17 mouse cellular contexts compared by ENCODE assay signal in the genomic region with DNA sequence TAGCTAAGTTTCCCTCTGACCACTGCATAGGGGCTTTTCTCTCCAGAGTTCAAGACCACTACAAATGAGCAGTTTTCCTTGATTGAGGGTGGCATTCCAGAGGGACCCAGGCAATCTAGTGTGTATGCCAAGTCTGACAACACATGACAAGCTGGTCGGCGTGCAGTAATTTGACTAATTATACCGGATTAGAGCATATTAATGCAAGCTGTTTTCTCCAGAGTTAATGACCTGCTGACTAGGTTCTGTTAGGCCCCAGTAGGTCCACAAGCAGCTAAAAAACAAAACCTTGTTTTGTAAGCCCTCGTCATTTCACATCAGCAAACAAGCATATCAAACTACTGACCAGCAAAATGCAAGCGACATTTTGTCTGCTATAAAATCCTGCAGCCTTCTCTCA. TPM values are rescaled to one million over a fixed set of nuclear protein-coding genes. Genes with fewer than 3 reads are reported as not detected.
DNase-seq lines count a peak whose midpoint lies in the region; ATAC-seq and TF ChIP-seq lines count a peak whose summit lies in the region.
"Had no signal": no experiment of that assay in that cellular context is flagged by ENCODE, and none has a peak within 500 bp of the region (broad histone marks: within the 10 kb centered on the region; RNA-seq: fewer than 3 reads in every experiment).

No protein-coding gene starts in this region.

- no peaks in the 10 kb centered on the region for H3K36me3 ChIP-seq in forebrain, embryonic 13.5 days (ENCODE audit: poor library complexity, severe bottlenecking)
- no peaks in the 10 kb centered on the region for H3K36me3 ChIP-seq in forebrain, embryonic 11.5 days (ENCODE audit: control insufficient read depth, insufficient read depth, low read length)
- no peaks in the 10 kb centered on the region for H3K36me3 ChIP-seq in midbrain, embryonic 13.5 days
- H3K36me3 ChIP-seq in midbrain, embryonic 11.5 days (ENCODE audit: control insufficient read depth, insufficient read depth, low read length): no peaks in the 10 kb centered on the region
- no peaks in the 10 kb centered on the region for H3K36me3 ChIP-seq in hindbrain, postnatal 0 days (ENCODE audit: insufficient read depth, low read length)
- H3K36me3 ChIP-seq: limb, embryonic 15.5 days had no signal

- H3K9ac ChIP-seq in forebrain, embryonic 13.5 days: no peak overlapping the region
- no peak overlapping the region for H3K9ac ChIP-seq in forebrain, embryonic 11.5 days (ENCODE audit: low read length)
- peak overlapping the region; percentile 24; the same call in 1 of the 2 replicates for H3K9ac ChIP-seq in midbrain, embryonic 13.5 days (replicated peaks)
- no peak overlapping the region for H3K9ac ChIP-seq in midbrain, embryonic 11.5 days (ENCODE audit: low read length)
- 0 out of 2 replicates have a peak overlapping the region, but pooled peaks have one; percentile 24 for H3K9ac ChIP-seq in hindbrain, postnatal 0 days (replicated peaks; ENCODE audit: low read length)
- H3K9ac ChIP-seq: limb, embryonic 15.5 days had no signal

- H3K4me3 ChIP-seq in forebrain, embryonic 13.5 days: no peak overlapping the region
- no peak overlapping the region for H3K4me3 ChIP-seq in forebrain, embryonic 11.5 days (ENCODE audit: low read depth, low read length)
- no peak overlapping the region for H3K4me3 ChIP-seq in midbrain, embryonic 13.5 days (replicated peaks)
- no peak overlapping the region for H3K4me3 ChIP-seq in midbrain, embryonic 11.5 days (ENCODE audit: low read depth, low read length)
- no peak overlapping the region for H3K4me3 ChIP-seq in hindbrain, postnatal 0 days (ENCODE audit: low read length)
- H3K4me3 ChIP-seq: gastrocnemius, adult 2 months; limb, embryonic 15.5 days had no signal

- peaks cover 69% of the 10 kb centered on the region for H3K27me3 ChIP-seq in forebrain, embryonic 13.5 days
- peaks cover 57% of the 10 kb centered on the region for H3K27me3 ChIP-seq in forebrain, embryonic 11.5 days (ENCODE audit: control insufficient read depth, insufficient read depth, low read length)
- H3K27me3 ChIP-seq in midbrain, embryonic 13.5 days: no peaks in the 10 kb centered on the region
- H3K27me3 ChIP-seq in midbrain, embryonic 11.5 days (ENCODE audit: control insufficient read depth, insufficient read depth, low read length): no peaks in the 10 kb centered on the region; the same call in 1 of the 2 replicates
- no peaks in the 10 kb centered on the region for H3K27me3 ChIP-seq in hindbrain, postnatal 0 days (ENCODE audit: insufficient read depth, low read length)
- H3K27me3 ChIP-seq: limb, embryonic 15.5 days had no signal

- H3K4me2 ChIP-seq in forebrain, embryonic 13.5 days: no peak overlapping the region
- H3K4me2 ChIP-seq in forebrain, embryonic 11.5 days (ENCODE audit: low read depth, low read length, severe bottlenecking): no peak overlapping the region
- H3K4me2 ChIP-seq in midbrain, embryonic 13.5 days (replicated peaks): no peak overlapping the region
- no peak overlapping the region for H3K4me2 ChIP-seq in midbrain, embryonic 11.5 days
- no peak overlapping the region for H3K4me2 ChIP-seq in hindbrain, postnatal 0 days (ENCODE audit: low read depth, low read length)
- H3K4me2 ChIP-seq: limb, embryonic 15.5 days had no signal

- H3K9me3 ChIP-seq in forebrain, embryonic 13.5 days (replicated peaks): no peaks in the 10 kb centered on the region
- H3K9me3 ChIP-seq in forebrain, embryonic 11.5 days (ENCODE audit: control insufficient read depth, low read length): no peaks in the 10 kb centered on the region
- H3K9me3 ChIP-seq in midbrain, embryonic 13.5 days: no peaks in the 10 kb centered on the region
- H3K9me3 ChIP-seq in midbrain, embryonic 11.5 days (ENCODE audit: control insufficient read depth, low read length): no peaks in the 10 kb centered on the region
- no peaks in the 10 kb centered on the region for H3K9me3 ChIP-seq in hindbrain, postnatal 0 days (ENCODE audit: low read length)
- H3K9me3 ChIP-seq: limb, embryonic 15.5 days had no signal

- WGBS in forebrain, embryonic 13.5 days: 13% methylated on average over 5 of the region's 5 CpGs
- WGBS in forebrain, embryonic 11.5 days: 33% methylated on average over 5 of the region's 5 CpGs
- 34% methylated on average over 5 of the region's 5 CpGs for WGBS in midbrain, embryonic 13.5 days
- 47% methylated on average over 5 of the region's 5 CpGs for WGBS in midbrain, embryonic 11.5 days
- WGBS in hindbrain, postnatal 0 days: 25% methylated on average over 5 of the region's 5 CpGs

- H3K27ac ChIP-seq in forebrain, embryonic 13.5 days: no peak overlapping the region
- no peak overlapping the region for H3K27ac ChIP-seq in forebrain, embryonic 11.5 days (ENCODE audit: low read depth, low read length)
- H3K27ac ChIP-seq in midbrain, embryonic 13.5 days: peak overlapping the region; percentile 88
- no peak overlapping the region for H3K27ac ChIP-seq in midbrain, embryonic 11.5 days (ENCODE audit: low read depth, low read length)
- H3K27ac ChIP-seq in hindbrain, postnatal 0 days: peak overlapping the region; percentile 74
- H3K27ac ChIP-seq: gastrocnemius, adult 2 months; limb, embryonic 15.5 days had no signal

- DNase-seq in forebrain, embryonic 11.5 days (ENCODE audit: low spot score): no peak
- DNase-seq in midbrain, embryonic 11.5 days (ENCODE audit: low spot score, missing footprints): no peak
- peak; percentile 78 for DNase-seq in hindbrain, postnatal 0 days (ENCODE audit: low spot score)
- no peak for DNase-seq in right cerebral cortex, postnatal 10 days (ENCODE audit: low spot score in 2 of 2)
- DNase-seq in kidney, adult 9 months: no peak
- DNase-seq: adrenal gland, adult 2 months; B cell, adult 2 months; cerebellum, postnatal 36 days; gastrocnemius, adult 2 months; heart, postnatal 14 days; kidney, postnatal 4 days; lung, adult 2 months; thymus, postnatal 25 days had no signal

- peaks cover 40% of the 10 kb centered on the region for H3K4me1 ChIP-seq in forebrain, embryonic 13.5 days
- peaks cover 2% of the 10 kb centered on the region; the same call in 1 of the 2 replicates for H3K4me1 ChIP-seq in forebrain, embryonic 11.5 days (replicated peaks; ENCODE audit: control insufficient read depth, insufficient read depth, low read length)
- peaks cover 61% of the 10 kb centered on the region for H3K4me1 ChIP-seq in midbrain, embryonic 13.5 days (replicated peaks)
- H3K4me1 ChIP-seq in midbrain, embryonic 11.5 days (ENCODE audit: control insufficient read depth, insufficient read depth, low read length): peaks cover 43% of the 10 kb centered on the region
- H3K4me1 ChIP-seq in hindbrain, postnatal 0 days (ENCODE audit: insufficient read depth, low read length): peaks cover 13% of the 10 kb centered on the region

- TF ChIP-seq CTCF in hindbrain, postnatal 0 days (IDR thresholded peaks at IDR 0.05; ENCODE audit: low read depth): no peak

- ATAC-seq in forebrain, embryonic 13.5 days: peak; percentile 52
- no peak for ATAC-seq in forebrain, embryonic 11.5 days (replicated peaks; ENCODE audit: low FRiP score)
- no peak for ATAC-seq in midbrain, embryonic 13.5 days
- ATAC-seq in midbrain, embryonic 11.5 days (ENCODE audit: low FRiP score): no peak
- peak; percentile 78 for ATAC-seq in hindbrain, postnatal 0 days
- ATAC-seq: intestine, embryonic 16.5 days had no signal

RNA-seq across cellular contexts. Expression of a gene that starts 30.9 kb away (rescaled TPM):
- 16.1 and 42.0 TPM in 2 replicates for polyA plus RNA-seq in forebrain, embryonic 13.5 days (2015; fragmentation: Nextera tagmentation; extraction: Ambion mirVana)
- 16.6 and 20.5 TPM in 2 replicates for polyA plus RNA-seq in forebrain, embryonic 11.5 days (2014; fragmentation: Nextera tagmentation; extraction: Ambion mirVana)
- polyA plus RNA-seq in midbrain, embryonic 13.5 days (2015; fragmentation: Nextera tagmentation; extraction: Ambion mirVana): 157 and 181 TPM in 2 replicates
- polyA plus RNA-seq in midbrain, embryonic 11.5 days (2014; fragmentation: Nextera tagmentation; extraction: Ambion mirVana): 92.8 and 102 TPM in 2 replicates
- total RNA-seq in hindbrain, postnatal 0 days (2014; rRNA removed): 132 and 137 TPM in 2 replicates
- polyA plus RNA-seq in hindbrain, postnatal 0 days (2015; fragmentation: Nextera tagmentation; extraction: Ambion mirVana): 175 and 179 TPM in 2 replicates
- total RNA-seq: heart, postnatal 14 days had no signal

Comparison
In these comparisons a context has a peak if more than half of its experiments do, and no peak if none do; other contexts are left out.
1. ATAC-seq: peak in forebrain, embryonic 13.5 days (single experiment) and hindbrain, postnatal 0 days (single experiment); none in forebrain, embryonic 11.5 days (single experiment), midbrain, embryonic 13.5 days (single experiment) and midbrain, embryonic 11.5 days (single experiment).
2. H3K27ac ChIP-seq: peak in midbrain, embryonic 13.5 days (single experiment) and hindbrain, postnatal 0 days (single experiment); none in forebrain, embryonic 13.5 days (single experiment), forebrain, embryonic 11.5 days (single experiment) and midbrain, embryonic 11.5 days (single experiment).
3. H3K9ac ChIP-seq: peak in midbrain, embryonic 13.5 days (single experiment) and hindbrain, postnatal 0 days (single experiment); none in forebrain, embryonic 13.5 days (single experiment), forebrain, embryonic 11.5 days (single experiment) and midbrain, embryonic 11.5 days (single experiment).